Mouse (Mus musculus): ENCODE data around the gene Zmym3. TPM values are rescaled to one million over a fixed set of nuclear protein-coding genes. Genes with fewer than 3 reads are reported as not detected.

The Zmym3 gene
- 44.4 and 53.4 TPM in 2 replicates for polyA plus RNA-seq (2014; fragmentation: Nextera tagmentation; extraction: Ambion mirVana)

DNA sequence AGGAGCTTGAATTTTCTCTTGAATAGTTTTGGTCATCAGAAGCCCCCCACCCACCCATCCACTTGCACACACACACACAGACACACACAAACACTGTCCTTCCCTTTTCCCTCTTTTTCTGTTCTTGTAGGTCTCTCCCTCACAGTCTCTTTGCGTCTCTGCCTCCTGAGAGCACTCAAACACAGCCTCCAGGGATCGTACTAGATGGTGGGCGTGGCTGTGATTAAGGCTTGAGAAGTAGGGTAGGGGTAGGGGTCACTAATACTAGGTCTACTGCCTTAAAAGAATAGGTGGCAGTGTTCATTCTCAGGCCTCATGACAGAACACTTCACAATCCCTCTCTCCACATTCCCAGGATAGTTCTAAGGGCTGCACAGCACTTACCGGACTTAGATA, at the start of gene Zmym3:
Gene Zmym3, minus strand, starts transcription at position 150 of the 396 bp plus-strand sequence.
- WGBS = 42% methylated on average over 4 of the region's 4 CpGs
- Histone ChIP-seq H3K9ac (ENCODE audit: low read length) (peak within 1 kb of the TSS; percentile 68), H3K36me3 (ENCODE audit: control insufficient read depth, insufficient read depth, low read length) (0 out of 2 replicates have a peak, but pooled peaks cover 1% of the 10 kb centered on the region), H3K9me3 (replicated peaks; ENCODE audit: control insufficient read depth, low read length) (no peaks in the 10 kb centered on the region), H3K4me2 (ENCODE audit: low read length) (peak within 1 kb of the TSS; percentile 58), H3K27ac (ENCODE audit: low read depth, low read length) (peak within 1 kb of the TSS; percentile 71), H3K27me3 (replicated peaks; ENCODE audit: control insufficient read depth, insufficient read depth, low read length) (no peaks in the 10 kb centered on the region), H3K4me3 (ENCODE audit: low read depth, low read length) (peak within 1 kb of the TSS; percentile 50), H3K4me1 (ENCODE audit: control insufficient read depth, insufficient read depth, low read length) (peaks cover 2% of the 10 kb centered on the region; the same call in 1 of the 2 replicates)
- ATAC-seq (no peak), DNase-seq (ENCODE audit: low spot score) (peak; percentile 8)

DNA sequence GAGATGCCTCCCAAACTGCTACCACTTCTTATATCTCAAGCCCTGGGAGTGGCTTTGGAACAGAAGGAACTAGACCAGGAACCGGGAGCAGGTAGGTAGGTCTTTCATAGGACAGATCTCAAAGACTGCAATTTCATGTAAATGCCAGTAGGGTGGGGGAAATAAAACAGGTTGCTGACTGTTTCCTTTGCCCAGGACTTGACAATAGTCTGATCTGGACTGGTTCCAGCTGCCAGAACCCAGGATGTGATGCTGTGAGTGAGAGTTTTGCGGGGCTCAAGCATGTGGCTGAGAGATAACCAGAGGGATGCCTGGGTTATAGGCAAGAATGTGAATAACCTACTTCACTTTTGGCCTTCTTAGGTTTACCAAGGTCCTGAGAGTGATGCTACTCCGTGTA, 30.9 kb upstream of the Zmym3 start:
- H3K4me3 ChIP-seq (ENCODE audit: low read depth, low read length) = no peak overlapping the region
- ATAC-seq (no peak), DNase-seq (ENCODE audit: low spot score) (no peak)
- no peak overlapping the region for H3K4me2 ChIP-seq (ENCODE audit: low read length)
- H3K4me1 ChIP-seq (ENCODE audit: control insufficient read depth, insufficient read depth, low read length) = no peaks in the 10 kb centered on the region
- 81% methylated on average over 3 of the region's 3 CpGs for WGBS
- H3K9ac ChIP-seq (ENCODE audit: low read length) = no peak overlapping the region
- no peak overlapping the region for H3K27ac ChIP-seq (ENCODE audit: low read depth, low read length)
- no peaks in the 10 kb centered on the region for H3K27me3 ChIP-seq (replicated peaks; ENCODE audit: control insufficient read depth, insufficient read depth, low read length)
- H3K9me3 ChIP-seq (replicated peaks; ENCODE audit: control insufficient read depth, low read length) = no peaks in the 10 kb centered on the region
- H3K36me3 ChIP-seq (ENCODE audit: control insufficient read depth, insufficient read depth, low read length) = peaks cover 55% of the 10 kb centered on the region

DNA sequence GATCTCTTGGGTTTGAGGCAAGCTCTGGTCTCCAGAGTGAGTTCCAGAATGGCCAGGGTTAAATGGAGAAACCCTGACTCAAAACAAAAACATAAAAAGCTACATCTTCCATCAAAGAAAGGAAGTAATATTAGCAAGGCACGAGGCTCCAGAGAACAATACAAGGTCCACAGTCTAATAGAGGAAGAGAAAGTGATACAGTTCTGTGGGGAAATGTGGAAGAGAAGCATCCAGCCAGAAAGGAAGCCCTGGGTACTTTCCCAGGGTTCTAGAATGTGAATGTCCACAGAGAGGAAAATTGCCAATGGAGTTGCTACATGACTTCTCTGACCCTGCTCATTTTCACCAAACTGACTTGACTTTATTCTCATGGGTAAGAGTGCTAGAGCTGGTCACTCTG, 30.5 kb upstream of the Zmym3 start:
- Histone ChIP-seq H3K4me2 (ENCODE audit: low read length) (no peak overlapping the region), H3K4me3 (ENCODE audit: low read depth, low read length) (no peak overlapping the region), H3K9me3 (replicated peaks; ENCODE audit: control insufficient read depth, low read length) (no peaks in the 10 kb centered on the region), H3K9ac (ENCODE audit: low read length) (no peak overlapping the region), H3K36me3 (ENCODE audit: control insufficient read depth, insufficient read depth, low read length) (peaks cover 59% of the 10 kb centered on the region), H3K27ac (ENCODE audit: low read depth, low read length) (no peak overlapping the region), H3K4me1 (ENCODE audit: control insufficient read depth, insufficient read depth, low read length) (no peaks in the 10 kb centered on the region), H3K27me3 (replicated peaks; ENCODE audit: control insufficient read depth, insufficient read depth, low read length) (no peaks in the 10 kb centered on the region)
- ATAC-seq = no peak
- no peak for DNase-seq (ENCODE audit: low spot score)
- 63% methylated on average over 1 of the region's 1 CpGs for WGBS

DNA sequence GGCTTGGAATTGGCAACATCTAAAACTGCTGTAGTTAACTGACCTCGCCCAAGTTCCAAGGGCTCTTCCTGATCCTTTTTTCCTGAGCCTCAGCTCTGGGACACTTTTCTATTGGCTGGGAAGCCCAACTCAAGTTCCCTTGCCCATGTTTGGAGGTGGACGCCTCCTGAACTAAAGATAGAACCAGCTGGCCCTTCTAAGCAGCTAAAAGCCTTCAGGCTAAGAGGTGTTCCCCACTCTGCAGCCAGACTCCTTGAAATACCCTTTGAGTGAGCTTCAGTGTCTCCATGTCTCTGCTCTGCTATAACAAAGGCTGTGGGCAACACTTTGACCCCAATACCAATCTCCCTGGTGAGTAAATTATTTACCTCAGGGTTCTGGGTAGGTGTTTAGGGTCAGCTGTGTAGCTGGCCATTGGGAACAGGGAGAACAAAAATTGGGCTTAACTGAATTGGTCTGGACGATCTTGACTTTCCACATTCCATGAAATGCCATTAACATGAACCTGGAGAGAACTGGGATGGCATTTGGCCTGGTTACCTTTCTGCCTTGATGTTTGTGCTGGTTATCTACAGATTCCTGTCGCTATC, 28.3 kb upstream of the Zmym3 start, which contains the start of gene Itgb1bp2:
Gene Itgb1bp2, plus strand, starts transcription at position 203 of the 590 bp plus-strand sequence.
- no peaks in the 10 kb centered on the region for H3K27me3 ChIP-seq (replicated peaks; ENCODE audit: control insufficient read depth, insufficient read depth, low read length)
- H3K27ac ChIP-seq (ENCODE audit: low read depth, low read length) = no peak within 1 kb of the TSS
- no peak within 1 kb of the TSS for H3K4me3 ChIP-seq (ENCODE audit: low read depth, low read length)
- DNase-seq (ENCODE audit: low spot score) = no peak
- no peaks in the 10 kb centered on the region for H3K4me1 ChIP-seq (ENCODE audit: control insufficient read depth, insufficient read depth, low read length)
- 71% methylated on average over 4 of the region's 4 CpGs for WGBS
- H3K4me2 ChIP-seq (ENCODE audit: low read length) = no peak within 1 kb of the TSS
- H3K9me3 ChIP-seq (replicated peaks; ENCODE audit: control insufficient read depth, low read length) = no peaks in the 10 kb centered on the region
- H3K36me3 ChIP-seq (ENCODE audit: control insufficient read depth, insufficient read depth, low read length) = peaks cover 79% of the 10 kb centered on the region
- no peak for ATAC-seq
- no peak within 1 kb of the TSS for H3K9ac ChIP-seq (ENCODE audit: low read length)

DNA sequence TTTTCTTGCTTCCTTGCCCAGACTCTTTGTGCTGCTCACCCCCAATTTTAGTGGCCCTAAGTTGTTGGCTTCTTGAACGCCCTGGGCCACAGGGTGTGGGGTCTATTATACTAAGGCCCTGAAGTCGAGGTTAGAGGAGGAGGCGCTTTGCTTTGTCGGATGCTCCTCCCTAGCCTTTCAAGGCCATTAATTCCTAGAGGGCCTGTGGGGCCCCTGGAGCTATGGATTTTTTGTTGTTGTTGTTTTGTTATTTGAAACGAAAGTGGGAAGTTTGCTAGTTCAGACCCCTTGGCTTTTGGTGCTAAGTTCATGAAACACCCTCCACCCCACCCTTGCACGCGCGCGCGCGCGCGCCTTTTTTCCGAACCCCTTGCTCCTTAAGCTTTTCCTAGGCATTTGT, 9.3 kb upstream of the Zmym3 start:
- Histone ChIP-seq H3K36me3 (ENCODE audit: control insufficient read depth, insufficient read depth, low read length) (peaks cover 12% of the 10 kb centered on the region), H3K4me2 (ENCODE audit: low read length) (peak overlapping the region; percentile 57), H3K27me3 (replicated peaks; ENCODE audit: control insufficient read depth, insufficient read depth, low read length) (no peaks in the 10 kb centered on the region), H3K9ac (ENCODE audit: low read length) (peak overlapping the region; percentile 86), H3K4me1 (ENCODE audit: control insufficient read depth, insufficient read depth, low read length) (no peaks in the 10 kb centered on the region; the same call in 1 of the 2 replicates), H3K9me3 (replicated peaks; ENCODE audit: control insufficient read depth, low read length) (no peaks in the 10 kb centered on the region), H3K4me3 (ENCODE audit: low read depth, low read length) (peak overlapping the region; percentile 65), H3K27ac (ENCODE audit: low read depth, low read length) (peak overlapping the region; percentile 94)
- ATAC-seq (no peak; the same call in 1 of the 2 replicates), DNase-seq (ENCODE audit: low spot score) (peak; percentile 52)
- WGBS = 33% methylated on average over 14 of the region's 14 CpGs

DNA sequence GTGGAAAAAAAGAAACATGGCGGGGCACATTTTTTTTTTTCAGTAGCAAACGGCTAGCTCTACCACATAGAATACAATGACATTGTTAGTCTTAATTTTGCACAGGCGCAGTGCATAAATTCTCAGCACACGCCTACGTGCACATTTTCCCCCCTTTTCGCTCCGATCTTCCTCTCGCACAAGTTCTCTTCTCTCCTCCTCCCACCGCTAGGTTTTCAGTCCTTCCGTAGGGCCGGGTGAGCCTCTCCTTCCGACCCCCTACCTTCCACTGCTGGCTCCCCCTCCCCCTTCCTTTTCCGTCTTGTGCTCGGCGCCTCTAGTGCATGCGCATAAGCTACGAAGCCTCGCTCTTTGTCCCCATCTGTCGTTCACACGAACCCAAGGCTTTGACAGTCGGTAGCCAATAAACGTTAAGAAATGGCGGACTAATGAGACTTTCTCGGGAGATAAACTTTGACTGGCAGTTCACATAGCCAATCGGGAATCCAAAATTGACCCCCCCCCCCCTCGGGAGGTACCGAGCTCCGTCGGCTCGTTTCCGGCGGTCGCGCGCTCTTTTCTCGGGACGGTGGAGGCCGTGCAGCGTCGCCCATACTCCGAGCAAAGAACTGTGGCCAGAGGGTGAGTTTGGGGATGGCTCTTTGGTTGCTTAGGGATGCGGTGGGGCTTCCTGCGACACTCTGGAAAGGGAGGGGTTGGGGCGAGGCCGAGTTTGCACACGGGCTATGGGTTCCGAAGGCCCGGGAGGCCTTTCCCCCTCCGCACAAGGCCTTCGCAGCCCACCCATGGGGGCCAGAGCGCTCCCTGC, 8.7 kb upstream of the Zmym3 start, which contains the start of gene Nono:
Gene Nono, plus strand, starts transcription at position 177 of the 808 bp plus-strand sequence.
- H3K9me3 ChIP-seq (replicated peaks; ENCODE audit: control insufficient read depth, low read length) = no peaks in the 10 kb centered on the region
- peaks cover 12% of the 10 kb centered on the region for H3K36me3 ChIP-seq (ENCODE audit: control insufficient read depth, insufficient read depth, low read length)
- no peaks in the 10 kb centered on the region; the same call in 1 of the 2 replicates for H3K4me1 ChIP-seq (ENCODE audit: control insufficient read depth, insufficient read depth, low read length)
- no peaks in the 10 kb centered on the region for H3K27me3 ChIP-seq (replicated peaks; ENCODE audit: control insufficient read depth, insufficient read depth, low read length)
- H3K4me3 ChIP-seq (ENCODE audit: low read depth, low read length) = peak within 1 kb of the TSS; percentile 65
- DNase-seq (ENCODE audit: low spot score) = peak; percentile 99
- WGBS = 33% methylated on average over 46 of the region's 51 CpGs
- peak; percentile 97 for ATAC-seq
- peak within 1 kb of the TSS; percentile 94 for H3K27ac ChIP-seq (ENCODE audit: low read depth, low read length)
- H3K9ac ChIP-seq (ENCODE audit: low read length) = peak within 1 kb of the TSS; percentile 86
- H3K4me2 ChIP-seq (ENCODE audit: low read length) = peak within 1 kb of the TSS; percentile 57

DNA sequence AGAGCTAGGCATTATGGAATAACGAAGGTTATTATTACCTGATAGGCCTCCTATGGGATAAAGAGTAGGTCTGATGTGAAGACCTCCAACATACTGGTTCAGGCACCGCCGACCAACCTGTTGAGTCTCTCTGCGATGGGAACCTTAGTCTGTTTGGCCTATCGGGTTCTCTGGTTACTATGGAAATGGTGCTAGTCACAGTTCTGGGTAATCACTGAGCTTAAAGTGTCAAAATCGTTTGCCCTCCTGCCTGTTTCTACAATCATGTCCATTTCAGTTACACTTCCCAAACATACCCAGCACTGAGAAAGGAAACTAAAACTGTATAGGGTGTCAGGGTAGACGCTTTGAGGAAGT, 8.1 kb upstream of the Zmym3 start:
- H3K4me1 ChIP-seq (ENCODE audit: control insufficient read depth, insufficient read depth, low read length) = no peaks in the 10 kb centered on the region; the same call in 1 of the 2 replicates
- WGBS = 29% methylated on average over 7 of the region's 7 CpGs
- peak overlapping the region; percentile 47 for H3K4me2 ChIP-seq (ENCODE audit: low read length)
- DNase-seq (ENCODE audit: low spot score) (peak; percentile 49), ATAC-seq (peak; percentile 4; the same call in 1 of the 2 replicates)
- no peaks in the 10 kb centered on the region for H3K27me3 ChIP-seq (replicated peaks; ENCODE audit: control insufficient read depth, insufficient read depth, low read length)
- H3K27ac ChIP-seq (ENCODE audit: low read depth, low read length) = peak overlapping the region; percentile 82
- H3K9me3 ChIP-seq (replicated peaks; ENCODE audit: control insufficient read depth, low read length) = no peaks in the 10 kb centered on the region
- peaks cover 12% of the 10 kb centered on the region for H3K36me3 ChIP-seq (ENCODE audit: control insufficient read depth, insufficient read depth, low read length)
- H3K9ac ChIP-seq (ENCODE audit: low read length) = peak overlapping the region; percentile 48; the same call in 1 of the 2 replicates
- peak overlapping the region; percentile 23 for H3K4me3 ChIP-seq (ENCODE audit: low read depth, low read length)

DNA sequence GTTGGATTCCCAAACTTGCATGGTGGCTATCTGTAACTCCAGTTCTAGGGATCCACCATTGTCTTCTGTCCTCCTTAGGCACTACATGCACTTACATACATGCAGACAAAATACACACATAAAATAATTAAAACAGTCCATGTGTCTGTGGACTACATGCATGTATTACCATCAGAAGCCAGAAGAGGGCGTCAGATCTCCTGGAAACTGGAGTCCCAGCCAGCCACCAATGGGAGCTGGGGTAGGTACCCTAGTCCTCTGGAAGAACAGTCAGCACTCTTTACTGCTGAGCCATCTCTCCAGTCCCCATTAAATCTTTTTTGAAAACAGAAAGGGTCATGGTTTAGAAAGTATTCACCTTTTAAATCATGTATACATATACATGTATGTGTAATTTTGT, 7.1 kb upstream of the Zmym3 start:
- peaks cover 7% of the 10 kb centered on the region for H3K36me3 ChIP-seq (ENCODE audit: control insufficient read depth, insufficient read depth, low read length)
- WGBS = 11% methylated on average over 1 of the region's 1 CpGs
- H3K4me2 ChIP-seq (ENCODE audit: low read length) = no peak overlapping the region
- no peak overlapping the region for H3K27ac ChIP-seq (ENCODE audit: low read depth, low read length)
- H3K27me3 ChIP-seq (replicated peaks; ENCODE audit: control insufficient read depth, insufficient read depth, low read length) = no peaks in the 10 kb centered on the region
- no peak overlapping the region for H3K4me3 ChIP-seq (ENCODE audit: low read depth, low read length)
- DNase-seq (ENCODE audit: low spot score) (no peak), ATAC-seq (no peak)
- H3K4me1 ChIP-seq (ENCODE audit: control insufficient read depth, insufficient read depth, low read length) = no peaks in the 10 kb centered on the region; the same call in 1 of the 2 replicates
- H3K9ac ChIP-seq (ENCODE audit: low read length) = no peak overlapping the region
- no peaks in the 10 kb centered on the region for H3K9me3 ChIP-seq (replicated peaks; ENCODE audit: control insufficient read depth, low read length)
